Mouse (Mus musculus) forebrain, embryonic 15.5 days (tissue): ENCODE data around the gene Inpp5k. TPM values are rescaled to one million over a fixed set of nuclear protein-coding genes. Genes with fewer than 3 reads are reported as not detected.
"Not testable (repeated sequence)": the region's sequence is repeated elsewhere in the genome, so short reads cannot be mapped to it uniquely, and the experiment has no call there.

Experiments
- ATAC-seq: fragments of 200-750 bp; cut with Nextera tagmentation; replicated peaks from 2 replicates; pipeline ENCODE4 v1.8.0; 2017; ENCODE audit warnings: mild to moderate bottlenecking, moderate TSS enrichment, moderate library complexity
- H3K27ac ChIP-seq: fragments of 300-500 bp; sonication (generic); replicated peaks from 2 replicates; pipeline ENCODE4 v1.5.1; 2015; ENCODE audit warnings: mild to moderate bottlenecking, inconsistent platforms
- H3K27me3 ChIP-seq: fragments of 300-500 bp; sonication (generic); 2 replicates; pipeline ENCODE4 v1.6.1; 2015; ENCODE audit warnings: inconsistent platforms
- H3K36me3 ChIP-seq: fragments of 300-500 bp; sonication (generic); 2 replicates; pipeline ENCODE4 v1.6.1; 2015; ENCODE audit warnings: mild to moderate bottlenecking, inconsistent platforms
- H3K4me1 ChIP-seq: fragments of 300-500 bp; sonication (generic); 2 replicates; pipeline ENCODE4 v1.6.1; 2015; ENCODE audit warnings: inconsistent platforms
- H3K4me2 ChIP-seq: fragments of 300-500 bp; sonication (generic); replicated peaks from 2 replicates; pipeline ENCODE4 v1.6.1; 2015; ENCODE audit warnings: mild to moderate bottlenecking, inconsistent platforms
- H3K4me3 ChIP-seq: fragments of 300-500 bp; sonication (generic); 2 replicates; pipeline ENCODE4 v1.5.1; 2015; ENCODE audit warnings: mild to moderate bottlenecking, inconsistent platforms
- H3K9ac ChIP-seq: fragments of 300-500 bp; sonication (generic); replicated peaks from 2 replicates; pipeline ENCODE4 v1.6.1; 2015; ENCODE audit warnings: mild to moderate bottlenecking, inconsistent platforms
- H3K9me3 ChIP-seq: fragments of 300-500 bp; sonication (generic); 2 replicates; pipeline ENCODE4 v1.6.1; 2016; ENCODE audit warnings: inconsistent platforms
- WGBS: fragments of 180-500 bp; shearing (Covaris S2); methylation state at CpG from one replicate; pipeline ENCODE4 v1.1.7; 2015; ENCODE audit warnings: mixed read lengths; 5-methylcytosine and 5-hydroxymethylcytosine counted together
- polyA plus RNA-seq: library from polyadenylated mRNA; unstranded; fragments of >200 nt; fragmentation: Nextera tagmentation; extraction: Ambion mirVana; gene quantifications from 2 replicates; pipeline ENCODE4 v1.2.1, GENCODE M21; 2015

Inpp5k gene
- polyA plus RNA-seq, 1 experiment from 2014 or later = 47.4 TPM

GRCm38 (mm10) chr11:75693570-75693969 is 62.8 kb downstream of the Inpp5k start:
- 95% methylated on average over 5 of the region's 5 CpGs for WGBS
- Histone ChIP-seq H3K27me3 (no peaks in the 10 kb centered on the region), H3K4me3 (no peak overlapping the region), H3K4me1 (no peaks in the 10 kb centered on the region), H3K27ac (no peak overlapping the region), H3K9ac (no peak overlapping the region), H3K9me3 (no peaks in the 10 kb centered on the region), H3K36me3 (peaks cover 48% of the 10 kb centered on the region), H3K4me2 (no peak overlapping the region)
- ATAC-seq = no peak

- not testable (repeated sequence) for H3K27me3 ChIP-seq, ATAC-seq, H3K4me3 ChIP-seq, H3K9me3 ChIP-seq, H3K9ac ChIP-seq, H3K27ac ChIP-seq, H3K4me1 ChIP-seq, H3K4me2 ChIP-seq
- peaks cover 70% of the 10 kb centered on the region for H3K36me3 ChIP-seq
- WGBS = 97% methylated on average over 3 of the region's 3 CpGs
Measured at GRCm38 (mm10) chr11:75697464-75697863, 66.7 kb downstream of the Inpp5k start.

Other genes with a start within 250 kb of the Inpp5k start
- 21.4 and 27.2 TPM in 2 replicates for gene Serpinf1, start 208.3 kb upstream of the Inpp5k start, polyA plus RNA-seq
- gene Serpinf2, start 191.4 kb upstream of the Inpp5k start, polyA plus RNA-seq = 0.22 TPM in 1 of 2 replicates, not detected in the other
- gene Wdr81, start 176.3 kb upstream of the Inpp5k start, polyA plus RNA-seq = 7.7 and 8.2 TPM in 2 replicates
- 0.95 and 1.3 TPM in 2 replicates for gene Tlcd2, start 169.3 kb upstream of the Inpp5k start, polyA plus RNA-seq
- 55.0 and 58.3 TPM in 2 replicates for gene Prpf8, start 144.2 kb upstream of the Inpp5k start, polyA plus RNA-seq
- 0.71 and 0.72 TPM in 2 replicates for gene Rilp, start 120.9 kb upstream of the Inpp5k start, polyA plus RNA-seq
- 3.1 and 3.3 TPM in 2 replicates for gene Scarf1, start 117.4 kb upstream of the Inpp5k start, polyA plus RNA-seq
- 12.1 and 12.6 TPM in 2 replicates for gene Slc43a2, start 99.3 kb upstream of the Inpp5k start, polyA plus RNA-seq
- gene Pitpna, start 42.9 kb upstream of the Inpp5k start, polyA plus RNA-seq = 92.4 and 97.7 TPM in 2 replicates
- 9.2 and 11.1 TPM in 2 replicates for gene Myo1c, start 19.5 kb downstream of the Inpp5k start, polyA plus RNA-seq
- gene Crk, start 48.3 kb downstream of the Inpp5k start, polyA plus RNA-seq = 125 and 131 TPM in 2 replicates
- gene Ywhae, start 101.9 kb downstream of the Inpp5k start, polyA plus RNA-seq = 1,361 and 1,417 TPM in 2 replicates
- gene Doc2b, start 165.1 kb downstream of the Inpp5k start, polyA plus RNA-seq = 2.0 and 2.1 TPM in 2 replicates